Mouse (Mus musculus) c-Kit-positive CD71-positive TER-119-positive erythroid progenitor cells, embryonic 14.5 days (primary cell): ENCODE data around the gene Wdr53.
A peak's percentile ranks its signal among the peaks of the same experiment; 100 is the strongest.
"Not testable (repeated sequence)": the region's sequence is repeated elsewhere in the genome, so short reads cannot be mapped to it uniquely, and the experiment has no call there.

Experiments used
- DNase-seq: peaks from one replicate; pipeline ENCODE4 v3.0.0-alpha.2; 2013; ENCODE audit warnings: low spot score

The Wdr53 gene

GRCm38 (mm10) chr16:32246952-32247370 is at the start of gene Wdr53, which contains the start of gene Fbxo45:
Gene Wdr53 (plus strand): TSS chr16:32247227.
Gene Fbxo45 (minus strand): TSS chr16:32247158.
- DNase-seq, result peak; percentile 94

- no peak for DNase-seq
Observed at GRCm38 (mm10) chr16:32200256-32201003, 46.6 kb upstream of the Wdr53 start.

- no peak for DNase-seq
Observed at GRCm38 (mm10) chr16:32201004-32201325, 46.1 kb upstream of the Wdr53 start.

- peak; percentile 63 for DNase-seq
Observed at GRCm38 (mm10) chr16:32202681-32203080, 44.3 kb upstream of the Wdr53 start.

GRCm38 (mm10) chr16:32204902-32205301 is 42.1 kb upstream of the Wdr53 start:
- DNase-seq, result no peak

GRCm38 (mm10) chr16:32214156-32214555 is 32.9 kb upstream of the Wdr53 start:
- no peak for DNase-seq

- DNase-seq, result no peak
Observed at GRCm38 (mm10) chr16:32214804-32215576, 32.0 kb upstream of the Wdr53 start.

GRCm38 (mm10) chr16:32221803-32222202 is 25.2 kb upstream of the Wdr53 start:
- DNase-seq, result no peak

- no peak for DNase-seq
Observed at GRCm38 (mm10) chr16:32222399-32222798, 24.6 kb upstream of the Wdr53 start.

GRCm38 (mm10) chr16:32232050-32232449 is 15.0 kb upstream of the Wdr53 start:
- not testable (repeated sequence) for DNase-seq

- DNase-seq, result no peak
Observed at GRCm38 (mm10) chr16:32237930-32238680, 8.9 kb upstream of the Wdr53 start.

GRCm38 (mm10) chr16:32239428-32240312 is 7.4 kb upstream of the Wdr53 start:
- no peak for DNase-seq

- no peak for DNase-seq
Observed at GRCm38 (mm10) chr16:32243901-32244300, 3.1 kb upstream of the Wdr53 start.

- DNase-seq, result peak; percentile 59
Observed at GRCm38 (mm10) chr16:32246351-32246791, 656 bp upstream of the Wdr53 start.

GRCm38 (mm10) chr16:32264225-32264624 is 17.2 kb downstream of the Wdr53 start:
- not testable (repeated sequence) for DNase-seq

GRCm38 (mm10) chr16:32271291-32271690 is 24.3 kb downstream of the Wdr53 start, which contains the start of gene Smco1:
Gene Smco1 (plus strand): TSS chr16:32271468.
- DNase-seq, result no peak

GRCm38 (mm10) chr16:32273338-32273737 is 26.3 kb downstream of the Wdr53 start:
- peak; percentile 32 for DNase-seq

- DNase-seq, result no peak
Observed at GRCm38 (mm10) chr16:32275041-32275440, 28.0 kb downstream of the Wdr53 start.

GRCm38 (mm10) chr16:32275830-32276229 is 28.8 kb downstream of the Wdr53 start:
- DNase-seq, result no peak

GRCm38 (mm10) chr16:32277308-32278256 is 30.6 kb downstream of the Wdr53 start, which contains the start of gene Rnf168:
Gene Rnf168 (plus strand): TSS chr16:32277459.
- DNase-seq, result peak; percentile 88
